Mouse (Mus musculus) heart, postnatal 0 days (tissue): ENCODE measurements around the gene Phf13. TPM values are rescaled to one million over a fixed set of nuclear protein-coding genes. Genes with fewer than 3 reads are reported as not detected.
A peak's percentile ranks its signal among the peaks of the same experiment; 100 is the strongest.

Experiments used
- ATAC-seq: fragments of 200-750 bp; cut with Nextera tagmentation; 2 replicates; pipeline ENCODE4 v1.8.0; 2017; ENCODE audit warnings: low read depth, moderate number of reproducible peaks, moderate library complexity; ENCODE audit not compliant: insufficient read depth
- DNase-seq: peaks from one replicate; pipeline ENCODE4 v3.0.0-alpha.2; 2016; ENCODE audit warnings: low spot score
- H3K27ac ChIP-seq: fragments of 300-500 bp; sonication (generic); 2 replicates; pipeline ENCODE4 v1.5.1; 2014; ENCODE audit warnings: low read depth, mild to moderate bottlenecking
- H3K27me3 ChIP-seq: fragments of 300-500 bp; sonication (generic); 2 replicates; pipeline ENCODE4 v1.6.1; 2014; ENCODE audit warnings: low read length, mixed read lengths; ENCODE audit not compliant: control insufficient read depth, insufficient read depth
- H3K36me3 ChIP-seq: fragments of 300-500 bp; sonication (generic); replicated peaks from 2 replicates; pipeline ENCODE4 v1.6.1; 2014; ENCODE audit warnings: low read length, mixed read lengths; ENCODE audit not compliant: control insufficient read depth, insufficient read depth
- H3K4me1 ChIP-seq: fragments of 300-500 bp; sonication (generic); 2 replicates; pipeline ENCODE4 v1.6.1; 2014; ENCODE audit warnings: antibody characterized with exemption; ENCODE audit not compliant: control insufficient read depth, insufficient read depth
- H3K4me2 ChIP-seq: fragments of 300-500 bp; sonication (generic); 2 replicates; pipeline ENCODE4 v1.6.1; 2014; ENCODE audit warnings: low read depth, mild to moderate bottlenecking, low read length, moderate library complexity
- H3K4me3 ChIP-seq: fragments of 300-500 bp; sonication (generic); 2 replicates; pipeline ENCODE4 v1.5.1; 2014; ENCODE audit warnings: low read depth, low read length
- H3K9ac ChIP-seq: fragments of 300-500 bp; sonication (generic); replicated peaks from 2 replicates; pipeline ENCODE4 v1.6.1; 2014; ENCODE audit warnings: low read depth, low read length, mixed read lengths
- H3K9me3 ChIP-seq: fragments of 300-500 bp; sonication (generic); replicated peaks from 2 replicates; pipeline ENCODE4 v1.6.1; 2016; ENCODE audit warnings: low read length; ENCODE audit not compliant: control insufficient read depth
- CTCF ChIP-seq: IDR thresholded peaks from 2 replicates; pipeline ENCODE4 v1.5.1; 2016; ENCODE audit warnings: antibody characterized with exemption, control low read depth, low read depth
- EP300 ChIP-seq: IDR thresholded peaks from 2 replicates; pipeline ENCODE4 v1.6.1; 2016; ENCODE audit warnings: antibody characterized with exemption, low read depth
- WGBS: fragments of 180-500 bp; shearing (Covaris S2); extraction: QIAGEN DNeasy Blood & Tissue Kit; methylation state at CpG from one replicate; pipeline ENCODE4 v1.1.7; 2014; 5-methylcytosine and 5-hydroxymethylcytosine counted together
- polyA plus RNA-seq: library from polyadenylated mRNA; unstranded; fragments of >200 nt; fragmentation: Nextera tagmentation; extraction: Ambion mirVana; gene quantifications from 2 replicates; pipeline ENCODE4 v1.2.1, GENCODE M21; 2015
- total RNA-seq: library from RNA; depleted of rRNA; stranded (reverse); fragments of >200 nt; gene quantifications from 2 replicates; pipeline ENCODE4 v1.2.3, GENCODE M21; 2014; ENCODE audit warnings: low replicate concordance

The Phf13 gene
- total and polyA plus RNA-seq, 2 experiments from 2014 or later: 8.0 to 9.3 TPM

- Histone ChIP-seq H3K9me3 (no peaks in the 10 kb centered on the region), H3K36me3 (peaks cover 70% of the 10 kb centered on the region)
Observed at GRCm38 (mm10) chr4:152021568-152022097, 25.6 kb upstream of the Phf13 start.

GRCm38 (mm10) chr4:152020024-152020423, 24.0 kb upstream of the Phf13 start:
- DNase-seq (no peak), ATAC-seq (no peak)
- H3K4me1 ChIP-seq: no peaks in the 10 kb centered on the region
- TF ChIP-seq CTCF (no peak), EP300 (no peak)
- no peak overlapping the region for H3K27ac ChIP-seq
- H3K9me3 ChIP-seq: no peaks in the 10 kb centered on the region
- H3K4me3 ChIP-seq: no peak overlapping the region
- no peak overlapping the region for H3K4me2 ChIP-seq
- no peaks in the 10 kb centered on the region for H3K27me3 ChIP-seq
- H3K36me3 ChIP-seq: peaks cover 86% of the 10 kb centered on the region
- WGBS: 86% methylated on average over 21 of the region's 21 CpGs
- no peak overlapping the region for H3K9ac ChIP-seq

More at GRCm38 (mm10) chr4:152021568-152022097, 25.6 kb upstream of the Phf13 start:
- no peaks in the 10 kb centered on the region for H3K27me3 ChIP-seq
- no peak overlapping the region for H3K9ac ChIP-seq
- no peak overlapping the region for H3K4me3 ChIP-seq
- ATAC-seq: no peak
- 80% methylated on average over 12 of the region's 12 CpGs for WGBS
- H3K27ac ChIP-seq: no peak overlapping the region
- no peak overlapping the region for H3K4me2 ChIP-seq
- H3K4me1 ChIP-seq: peaks cover 13% of the 10 kb centered on the region
- no peak for DNase-seq
- no peak for TF ChIP-seq EP300
- TF ChIP-seq CTCF: no peak

- WGBS: 89% methylated on average over 6 of the region's 6 CpGs
- Histone ChIP-seq H3K9ac (no peak overlapping the region), H3K36me3 (peaks cover 89% of the 10 kb centered on the region), H3K4me1 (no peaks in the 10 kb centered on the region), H3K4me3 (no peak overlapping the region), H3K27ac (no peak overlapping the region), H3K4me2 (no peak overlapping the region), H3K27me3 (no peaks in the 10 kb centered on the region), H3K9me3 (no peaks in the 10 kb centered on the region)
- DNase-seq (no peak), ATAC-seq (no peak)
- no peak for TF ChIP-seq CTCF
- no peak for TF ChIP-seq EP300
Observed at GRCm38 (mm10) chr4:152019073-152019472, 23.0 kb upstream of the Phf13 start.

- peak overlapping the region; percentile 46 for H3K4me2 ChIP-seq
- no peaks in the 10 kb centered on the region for H3K27me3 ChIP-seq
- H3K4me1 ChIP-seq: peaks cover 19% of the 10 kb centered on the region
- 0 out of 2 replicates have a peak overlapping the region, but pooled peaks have one; percentile 3 for H3K4me3 ChIP-seq
- H3K9ac ChIP-seq: no peak overlapping the region
- H3K36me3 ChIP-seq: peaks cover 45% of the 10 kb centered on the region
- H3K27ac ChIP-seq: peak overlapping the region; percentile 78
- DNase-seq (peak; percentile 70), ATAC-seq (peak; percentile 15)
- TF ChIP-seq CTCF: no peak
- no peak for TF ChIP-seq EP300
- H3K9me3 ChIP-seq: no peaks in the 10 kb centered on the region
- 43% methylated on average over 12 of the region's 12 CpGs for WGBS
Observed at GRCm38 (mm10) chr4:152013036-152013813, 17.2 kb upstream of the Phf13 start.

GRCm38 (mm10) chr4:152012109-152012508, 16.1 kb upstream of the Phf13 start:
- Histone ChIP-seq H3K4me2 (peak overlapping the region; percentile 97), H3K9ac (no peak overlapping the region), H3K27ac (peak overlapping the region; percentile 96; the same call in 1 of the 2 replicates), H3K9me3 (no peaks in the 10 kb centered on the region), H3K36me3 (peaks cover 34% of the 10 kb centered on the region), H3K4me3 (peak overlapping the region; percentile 70), H3K27me3 (no peaks in the 10 kb centered on the region), H3K4me1 (peaks cover 30% of the 10 kb centered on the region)
- no peak for ATAC-seq
- WGBS: 70% methylated on average over 16 of the region's 16 CpGs
- TF ChIP-seq EP300: no peak
- TF ChIP-seq CTCF: no peak
- no peak for DNase-seq
